Mouse (Mus musculus): ENCODE measurements around the gene Drd4. TPM values are rescaled to one million over a fixed set of nuclear protein-coding genes. Genes with fewer than 3 reads are reported as not detected.

The Drd4 gene
- polyA plus RNA-seq, 1 experiment from 2014 or later = not detected

DNA sequence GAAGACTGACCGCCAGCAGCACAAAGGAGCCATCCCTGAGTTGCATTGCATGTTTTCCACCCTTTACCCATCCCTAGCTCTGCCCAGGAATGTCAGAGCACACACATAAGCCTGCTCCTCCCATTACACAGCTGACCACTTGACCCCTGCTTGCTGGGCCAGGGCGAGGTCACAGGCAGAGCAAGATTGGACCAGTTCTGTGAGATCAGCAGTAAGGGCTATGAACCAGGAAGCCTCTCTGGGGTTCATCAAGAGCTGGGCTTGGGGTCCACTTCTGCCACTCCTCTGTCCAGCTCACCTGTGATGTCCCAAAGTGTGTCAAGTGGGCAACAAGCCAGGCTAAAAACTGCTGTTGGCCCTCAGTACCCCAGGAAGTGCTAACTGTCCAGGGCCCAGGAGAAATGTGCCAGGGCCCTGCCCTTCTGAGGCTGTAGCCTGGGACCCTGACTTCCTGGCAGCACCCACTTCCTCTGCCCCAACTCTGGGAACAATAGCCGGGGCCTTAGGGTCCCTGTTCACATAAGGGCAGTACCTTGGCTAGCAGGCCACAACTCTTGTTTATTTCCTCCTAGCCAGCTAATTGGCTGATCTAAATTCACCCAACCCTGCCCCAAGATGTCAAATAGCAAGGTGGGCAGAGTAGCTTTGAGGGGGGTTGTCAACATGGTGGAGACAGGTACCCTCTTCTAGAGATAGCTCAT, 46.1 kb downstream of the Drd4 start:
- Histone ChIP-seq H3K9me3 (replicated peaks) (no peaks in the 10 kb centered on the region), H3K27ac (replicated peaks) (no peak overlapping the region), H3K27me3 (peaks cover 11% of the 10 kb centered on the region; the same call in 1 of the 2 replicates), H3K4me3 (replicated peaks) (no peak overlapping the region), H3K9ac (0 out of 2 replicates have a peak overlapping the region, but pooled peaks have one; percentile 38), H3K36me3 (replicated peaks) (peaks cover 7% of the 10 kb centered on the region), H3K4me1 (replicated peaks) (peaks cover 36% of the 10 kb centered on the region), H3K4me2 (peak overlapping the region; percentile 74)
- ATAC-seq (ENCODE audit: insufficient read depth) = no peak
- 52% methylated on average over 3 of the region's 3 CpGs for WGBS (ENCODE audit: insufficient replicate concordance)

DNA sequence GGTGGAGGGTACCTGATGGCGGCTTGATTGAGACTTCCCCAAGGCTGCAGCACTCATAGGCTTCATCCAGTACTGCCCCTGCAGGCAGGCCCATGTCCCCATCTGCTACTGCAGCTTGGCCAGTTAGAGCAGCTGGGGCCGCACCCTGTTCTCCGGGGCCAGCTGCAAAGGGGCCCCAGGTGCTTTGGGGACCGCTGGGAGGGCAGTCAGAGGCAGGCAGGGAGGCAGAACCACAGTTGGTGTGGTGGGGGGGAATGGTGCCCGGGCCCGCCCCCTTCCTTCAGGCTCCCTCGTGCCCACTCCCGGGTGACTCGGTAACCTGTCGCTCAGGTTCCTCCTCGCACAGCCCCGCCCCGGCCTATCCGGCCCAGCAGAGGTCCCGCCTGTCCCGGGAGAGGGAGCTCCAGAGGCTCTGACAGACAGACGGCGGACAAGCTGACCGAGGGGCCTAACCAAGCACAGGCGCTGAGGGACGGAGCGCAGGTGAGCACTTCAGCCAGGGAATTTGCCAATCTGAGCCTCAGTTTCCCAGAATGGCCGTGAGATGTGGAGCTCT, 46.8 kb downstream of the Drd4 start, which contains the start of gene Eps8l2:
Gene Eps8l2, plus strand, starts transcription at position 305 of the 556 bp plus-strand sequence.
- no peaks in the 10 kb centered on the region for H3K36me3 ChIP-seq (replicated peaks)
- ATAC-seq (ENCODE audit: insufficient read depth) = peak; percentile 63
- H3K9ac ChIP-seq = peak within 1 kb of the TSS; percentile 38; the same call in 1 of the 2 replicates
- WGBS (ENCODE audit: insufficient replicate concordance) = 6% methylated on average over 23 of the region's 23 CpGs
- H3K27me3 ChIP-seq = peaks cover 14% of the 10 kb centered on the region; the same call in 1 of the 2 replicates
- H3K4me2 ChIP-seq = peak within 1 kb of the TSS; percentile 74
- H3K4me3 ChIP-seq (replicated peaks) = peak within 1 kb of the TSS; percentile 47
- H3K9me3 ChIP-seq (replicated peaks) = no peaks in the 10 kb centered on the region
- H3K27ac ChIP-seq (replicated peaks) = peak within 1 kb of the TSS; percentile 81
- peaks cover 39% of the 10 kb centered on the region for H3K4me1 ChIP-seq (replicated peaks)

DNA sequence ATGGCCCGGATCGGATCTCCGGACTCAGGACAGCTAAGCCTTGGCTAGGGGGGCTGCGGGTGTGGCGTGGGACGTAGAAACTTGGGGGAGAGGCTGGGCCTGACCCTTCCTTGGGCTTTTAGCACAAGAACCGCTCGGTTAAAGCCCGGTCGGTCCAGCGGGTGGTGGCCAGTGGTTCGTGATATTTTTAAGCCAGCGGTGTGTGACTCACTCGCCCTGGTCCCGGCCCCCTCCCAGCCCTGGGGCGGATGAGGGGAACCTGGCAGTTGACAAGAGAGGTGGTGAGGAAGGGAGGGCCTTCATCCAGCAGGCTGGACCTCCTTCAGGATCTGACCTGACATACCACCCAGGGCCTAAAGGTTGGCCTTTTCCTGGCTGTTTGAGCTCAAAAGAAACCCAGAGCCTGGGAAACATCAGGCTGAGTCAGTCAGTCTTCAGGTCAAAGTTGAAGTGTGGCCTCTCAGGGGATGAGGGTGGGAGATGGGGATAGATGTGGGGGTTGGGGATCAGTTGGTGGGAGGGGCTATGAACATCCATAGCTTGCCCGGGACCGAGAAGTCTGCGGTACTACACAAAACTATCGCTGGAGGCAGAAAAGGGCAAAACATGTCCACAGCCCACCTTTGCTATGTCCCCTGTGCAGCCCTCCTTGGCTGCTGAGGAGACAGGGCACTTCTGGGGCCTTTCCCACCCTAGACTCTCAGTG, 47.6 kb downstream of the Drd4 start:
- H3K9ac ChIP-seq = peak overlapping the region; percentile 38; the same call in 1 of the 2 replicates
- peak overlapping the region; percentile 74 for H3K4me2 ChIP-seq
- H3K27ac ChIP-seq (replicated peaks) = peak overlapping the region; percentile 81
- peaks cover 14% of the 10 kb centered on the region; the same call in 1 of the 2 replicates for H3K27me3 ChIP-seq
- no peaks in the 10 kb centered on the region for H3K36me3 ChIP-seq (replicated peaks)
- H3K9me3 ChIP-seq (replicated peaks) = no peaks in the 10 kb centered on the region
- ATAC-seq (ENCODE audit: insufficient read depth) = no peak
- 54% methylated on average over 20 of the region's 20 CpGs for WGBS (ENCODE audit: insufficient replicate concordance)
- H3K4me1 ChIP-seq (replicated peaks) = peaks cover 40% of the 10 kb centered on the region
- H3K4me3 ChIP-seq (replicated peaks) = peak overlapping the region; percentile 47

DNA sequence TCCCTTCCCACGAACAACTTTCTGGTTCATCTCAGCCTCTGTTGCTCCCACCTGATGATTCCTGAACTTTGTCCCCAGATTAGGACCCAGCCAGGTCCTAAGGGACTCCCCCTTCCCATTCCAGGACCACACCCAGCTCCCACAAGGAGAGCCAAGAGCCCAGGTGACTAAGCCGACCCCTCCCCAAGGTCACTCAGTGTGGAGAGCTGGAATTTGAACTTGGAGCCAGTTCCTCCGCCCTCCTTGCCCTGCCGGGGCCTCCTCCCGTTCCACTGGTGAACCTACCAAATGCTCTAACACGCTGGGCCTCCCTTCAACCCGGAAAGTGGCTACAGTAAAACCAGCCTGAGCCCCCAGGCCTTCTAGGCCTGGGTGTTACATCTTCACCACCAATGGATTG, 48.2 kb downstream of the Drd4 start:
- 70% methylated on average over 7 of the region's 7 CpGs for WGBS (ENCODE audit: insufficient replicate concordance)
- Histone ChIP-seq H3K27ac (replicated peaks) (peak overlapping the region; percentile 81), H3K4me1 (replicated peaks) (peaks cover 40% of the 10 kb centered on the region), H3K27me3 (peaks cover 14% of the 10 kb centered on the region; the same call in 1 of the 2 replicates), H3K9me3 (replicated peaks) (no peaks in the 10 kb centered on the region), H3K4me2 (peak overlapping the region; percentile 74), H3K4me3 (replicated peaks) (peak overlapping the region; percentile 47), H3K36me3 (replicated peaks) (no peaks in the 10 kb centered on the region), H3K9ac (0 out of 2 replicates have a peak overlapping the region, but pooled peaks have one; percentile 9)
- ATAC-seq (ENCODE audit: insufficient read depth) = no peak

DNA sequence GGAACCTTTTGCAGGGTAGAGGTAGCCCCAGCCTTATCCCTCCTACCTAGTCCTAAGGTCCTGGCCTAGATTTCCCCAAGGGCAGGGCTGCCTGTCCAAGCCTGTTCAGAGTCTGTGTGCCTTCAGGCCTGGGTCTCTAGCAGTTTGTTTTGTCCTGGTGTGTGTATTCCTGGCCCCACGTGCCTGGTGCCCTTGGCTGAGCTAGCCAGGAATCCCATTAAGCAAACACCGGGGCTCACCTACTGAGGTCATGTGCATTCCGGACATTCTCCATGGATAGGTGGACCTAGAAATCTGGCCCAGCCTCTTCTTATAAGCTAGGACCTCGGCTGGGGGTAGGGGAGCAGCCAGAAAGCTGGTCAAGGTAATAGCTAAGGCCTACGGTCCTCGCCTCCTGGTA, 48.7 kb downstream of the Drd4 start:
- 67% methylated on average over 6 of the region's 6 CpGs for whole genome bisulfite sequencing (ENCODE audit: insufficient replicate concordance)
- H3K4me1 ChIP-seq (replicated peaks) = peaks cover 40% of the 10 kb centered on the region
- H3K27ac ChIP-seq (replicated peaks) = peak overlapping the region; percentile 81
- ATAC-seq (ENCODE audit: insufficient read depth) = peak; percentile 65
- H3K27me3 ChIP-seq = peaks cover 14% of the 10 kb centered on the region; the same call in 1 of the 2 replicates
- no peaks in the 10 kb centered on the region for H3K36me3 ChIP-seq (replicated peaks)
- peak overlapping the region; percentile 74 for H3K4me2 ChIP-seq
- H3K9me3 ChIP-seq (replicated peaks) = no peaks in the 10 kb centered on the region
- 0 out of 2 replicates have a peak overlapping the region, but pooled peaks have one; percentile 9 for H3K9ac ChIP-seq
- H3K4me3 ChIP-seq (replicated peaks) = no peak overlapping the region

DNA sequence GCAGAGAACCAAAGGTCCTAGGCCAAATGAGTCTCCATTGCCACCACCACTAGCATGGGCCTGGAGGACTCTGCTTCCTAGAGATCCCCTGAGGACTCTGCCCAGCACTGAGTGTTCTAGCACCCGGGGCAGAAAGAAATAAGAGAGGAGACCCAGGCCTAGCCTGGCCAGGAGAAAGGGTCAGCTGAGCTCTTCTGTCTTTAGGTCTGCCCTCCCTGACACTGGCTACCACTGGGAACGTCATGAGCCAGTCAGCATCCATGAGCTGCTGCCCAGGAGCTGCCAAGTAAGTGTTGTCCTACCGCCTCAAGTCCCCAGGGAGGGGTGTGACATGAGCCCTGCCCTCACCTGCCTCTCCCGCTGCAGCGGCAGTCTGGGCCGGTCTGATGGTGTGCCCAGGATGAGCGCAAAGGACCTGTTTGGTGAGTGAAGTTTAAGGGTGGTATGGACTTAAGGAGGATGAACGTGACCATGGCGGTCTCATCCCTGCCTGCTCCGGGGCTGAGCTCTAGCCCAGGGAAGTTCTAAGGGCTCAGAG, 50.0 kb downstream of the Drd4 start:
- Histone ChIP-seq H3K9me3 (replicated peaks) (no peaks in the 10 kb centered on the region), H3K4me1 (replicated peaks) (peaks cover 40% of the 10 kb centered on the region), H3K27me3 (peaks cover 14% of the 10 kb centered on the region; the same call in 1 of the 2 replicates), H3K27ac (replicated peaks) (peak overlapping the region; percentile 81; the same call in 1 of the 2 replicates), H3K4me2 (no peak overlapping the region), H3K4me3 (replicated peaks) (no peak overlapping the region), H3K36me3 (replicated peaks) (no peaks in the 10 kb centered on the region), H3K9ac (no peak overlapping the region; the same call in 1 of the 2 replicates)
- 73% methylated on average over 10 of the region's 10 CpGs for WGBS (ENCODE audit: insufficient replicate concordance)
- ATAC-seq (ENCODE audit: insufficient read depth) = no peak

DNA sequence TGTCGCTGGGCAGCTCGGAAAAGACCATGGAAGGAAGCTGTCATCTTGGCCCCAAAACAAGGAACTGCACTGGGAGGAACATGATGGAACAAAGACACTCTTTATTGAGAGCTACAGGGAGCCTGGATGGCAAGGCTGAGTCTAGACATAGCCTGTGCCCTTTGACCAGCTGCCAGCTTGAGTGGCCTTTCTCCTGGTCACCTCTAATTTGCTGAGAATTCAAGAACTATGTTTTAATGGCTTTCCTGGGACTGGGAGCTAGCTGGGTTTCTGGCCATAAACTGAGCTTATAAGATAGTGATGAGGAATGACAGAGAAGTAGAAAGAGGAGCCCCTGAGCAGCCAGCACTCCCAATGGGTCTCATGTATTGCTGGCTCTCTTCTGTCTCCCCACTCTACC, 51.4 kb downstream of the Drd4 start:
- no peak for ATAC-seq (ENCODE audit: insufficient read depth)
- H3K9ac ChIP-seq = no peak overlapping the region
- H3K4me2 ChIP-seq = no peak overlapping the region
- no peaks in the 10 kb centered on the region for H3K9me3 ChIP-seq (replicated peaks)
- no peak overlapping the region for H3K27ac ChIP-seq (replicated peaks)
- 42% methylated on average over 2 of the region's 2 CpGs for WGBS (ENCODE audit: insufficient replicate concordance)
- peaks cover 14% of the 10 kb centered on the region; the same call in 1 of the 2 replicates for H3K27me3 ChIP-seq
- no peak overlapping the region for H3K4me3 ChIP-seq (replicated peaks)
- peaks cover 27% of the 10 kb centered on the region for H3K4me1 ChIP-seq (replicated peaks)
- no peaks in the 10 kb centered on the region for H3K36me3 ChIP-seq (replicated peaks)

DNA sequence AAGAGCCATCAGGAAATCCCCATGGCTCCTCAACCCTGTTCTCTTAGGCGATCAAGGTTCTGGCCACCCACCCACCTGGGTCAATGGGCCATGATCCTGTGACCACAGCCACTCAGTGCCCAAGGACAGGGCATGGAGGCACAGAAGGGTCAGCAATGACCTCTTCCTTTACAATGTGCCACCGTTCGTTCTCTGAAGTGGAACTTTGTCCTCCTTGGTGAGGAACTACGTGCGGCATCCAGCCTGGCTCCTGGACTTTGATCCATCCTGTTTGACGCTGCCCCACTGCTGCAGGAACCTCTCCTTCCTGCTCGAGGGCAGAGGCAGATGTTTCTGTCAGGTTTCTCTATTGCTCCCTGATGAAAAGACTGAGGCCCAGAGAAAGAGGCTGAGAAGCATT, 51.9 kb downstream of the Drd4 start:
- Histone ChIP-seq H3K27me3 (peaks cover 14% of the 10 kb centered on the region; the same call in 1 of the 2 replicates), H3K27ac (replicated peaks) (no peak overlapping the region), H3K4me2 (no peak overlapping the region), H3K4me3 (replicated peaks) (no peak overlapping the region), H3K9ac (no peak overlapping the region), H3K9me3 (replicated peaks) (no peaks in the 10 kb centered on the region), H3K36me3 (replicated peaks) (no peaks in the 10 kb centered on the region), H3K4me1 (replicated peaks) (peaks cover 23% of the 10 kb centered on the region)
- ATAC-seq (ENCODE audit: insufficient read depth) = no peak
- WGBS (ENCODE audit: insufficient replicate concordance) = 55% methylated on average over 7 of the region's 7 CpGs

DNA sequence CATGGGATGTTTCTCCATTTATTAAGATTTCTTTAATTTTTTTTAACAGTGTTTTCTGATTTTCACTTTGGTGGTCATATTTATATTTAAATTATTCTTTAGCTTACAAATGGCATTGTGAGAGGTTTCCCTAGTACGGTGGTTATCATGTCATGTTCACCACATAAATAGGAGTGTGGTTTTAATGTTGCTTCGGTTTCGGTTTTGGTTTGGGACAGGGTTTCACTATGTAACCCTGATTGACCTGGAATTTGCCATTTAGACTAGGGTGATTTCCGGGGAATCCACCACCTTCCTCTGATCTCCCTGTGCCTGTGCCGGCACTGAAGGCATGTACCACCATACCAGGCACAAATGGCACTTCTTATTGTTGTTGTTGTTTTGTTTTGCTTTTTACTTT, 53.0 kb downstream of the Drd4 start:
- H3K4me2 ChIP-seq = no peak overlapping the region
- peaks cover 4% of the 10 kb centered on the region; the same call in 1 of the 2 replicates for H3K27me3 ChIP-seq
- no peak overlapping the region for H3K4me3 ChIP-seq (replicated peaks)
- H3K9ac ChIP-seq = no peak overlapping the region
- H3K9me3 ChIP-seq (replicated peaks) = no peaks in the 10 kb centered on the region
- WGBS (ENCODE audit: insufficient replicate concordance) = 68% methylated on average over 5 of the region's 5 CpGs
- H3K4me1 ChIP-seq (replicated peaks) = 0 out of 2 replicates have a peak, but pooled peaks cover 13% of the 10 kb centered on the region
- H3K27ac ChIP-seq (replicated peaks) = no peak overlapping the region
- no peaks in the 10 kb centered on the region for H3K36me3 ChIP-seq (replicated peaks)
- no peak for ATAC-seq (ENCODE audit: insufficient read depth)

All from liver, embryonic 15.5 days (tissue).